Mouse (Mus musculus): Measurements from ENCODE around the gene Wdr1.

DNA sequence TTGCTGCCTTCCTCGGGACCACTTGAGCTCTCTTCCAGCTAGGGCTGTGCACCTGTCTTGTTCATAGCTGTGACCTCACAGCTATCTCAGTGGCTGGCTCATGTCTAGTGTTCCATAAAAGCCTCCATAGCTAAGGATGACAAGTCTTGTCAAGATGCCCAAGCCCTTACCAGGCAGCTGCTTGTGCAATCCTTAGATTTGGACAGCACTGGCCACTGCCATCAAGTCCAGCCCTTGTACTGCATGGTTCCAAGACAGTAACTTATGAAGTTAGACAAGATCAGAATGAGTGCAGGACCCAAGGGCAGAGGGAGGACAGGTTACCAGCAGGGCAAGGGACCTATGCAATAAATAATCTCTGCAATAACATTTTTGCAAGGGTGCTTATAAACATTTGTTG lies 58.9 kb downstream of the Wdr1 start:
- TF ChIP-seq CTCF (conservative IDR thresholded peaks at IDR 0.05 in 1 of 2, IDR thresholded peaks at IDR 0.05 in 1 of 2; ENCODE audit: low read depth in 2 of 2, low read length in 2 of 2) (no peak), POLR2A (IDR thresholded peaks at IDR 0.05; ENCODE audit: low read depth, low read length) (no peak), KAT2A (IDR thresholded peaks at IDR 0.05; ENCODE audit: insufficient replicate concordance, low read length) (no peak), POLR2AphosphoS2 (IDR thresholded peaks at IDR 0.05; ENCODE audit: low read depth, low read length) (no peak), ZMIZ1 (IDR thresholded peaks at IDR 0.05; ENCODE audit: low read depth, low read length) (no peak), MAFK (IDR thresholded peaks at IDR 0.05; ENCODE audit: insufficient replicate concordance, low read length) (no peak)
